Mouse (Mus musculus): ENCODE results near the gene Lgals3bp. TPM values are rescaled to one million over a fixed set of nuclear protein-coding genes. Genes with fewer than 3 reads are reported as not detected.

The Lgals3bp gene
- 68.3 and 74.1 TPM in 2 replicates for polyA plus RNA-seq (2015; fragmentation: Nextera tagmentation; extraction: Ambion mirVana)

- Histone ChIP-seq H3K27me3 (ENCODE audit: insufficient read depth, low read length) (no peaks in the 10 kb centered on the region), H3K27ac (ENCODE audit: low read depth) (peak within 1 kb of the TSS; percentile 93), H3K9ac (replicated peaks) (peak within 1 kb of the TSS; percentile 64), H3K9me3 (ENCODE audit: low read length) (no peaks in the 10 kb centered on the region), H3K4me3 (ENCODE audit: low read depth, low read length) (peak within 1 kb of the TSS; percentile 46), H3K4me1 (ENCODE audit: insufficient read depth) (peaks cover 17% of the 10 kb centered on the region), H3K4me2 (ENCODE audit: low read depth, low read length) (peak within 1 kb of the TSS; percentile 58), H3K36me3 (replicated peaks; ENCODE audit: insufficient read depth, low read length) (peaks cover 18% of the 10 kb centered on the region)
- DNase-seq (peak; percentile 69), ATAC-seq (peak; percentile 94)
- 22% methylated on average over 7 of the region's 7 CpGs for WGBS (ENCODE audit: insufficient replicate concordance)
- TF ChIP-seq EP300 (IDR thresholded peaks at IDR 0.05; ENCODE audit: low read depth) = peak; percentile 56; the same call in 1 of the 2 replicates
- peak; percentile 50 for TF ChIP-seq CTCF (IDR thresholded peaks at IDR 0.05; ENCODE audit: low read depth)
Measured at GRCm38 (mm10) chr11:118401760-118402280, at the start of gene Lgals3bp. Gene Lgals3bp (minus strand): TSS chr11:118402092.

- H3K4me3 ChIP-seq (ENCODE audit: low read depth, low read length) = no peak overlapping the region
- H3K4me1 ChIP-seq (ENCODE audit: insufficient read depth) = no peaks in the 10 kb centered on the region
- DNase-seq (no peak), ATAC-seq (no peak)
- H3K27ac ChIP-seq (ENCODE audit: low read depth) = no peak overlapping the region
- H3K9ac ChIP-seq (replicated peaks) = no peak overlapping the region
- WGBS (ENCODE audit: insufficient replicate concordance) = 75% methylated on average over 6 of the region's 6 CpGs
- no peak overlapping the region for H3K4me2 ChIP-seq (ENCODE audit: low read depth, low read length)
- H3K27me3 ChIP-seq (ENCODE audit: insufficient read depth, low read length) = no peaks in the 10 kb centered on the region
- H3K9me3 ChIP-seq (ENCODE audit: low read length) = no peaks in the 10 kb centered on the region
- no peaks in the 10 kb centered on the region for H3K36me3 ChIP-seq (replicated peaks; ENCODE audit: insufficient read depth, low read length)
- no peak for TF ChIP-seq CTCF (IDR thresholded peaks at IDR 0.05; ENCODE audit: low read depth)
- TF ChIP-seq EP300 (IDR thresholded peaks at IDR 0.05; ENCODE audit: low read depth) = no peak
Measured at GRCm38 (mm10) chr11:118451211-118451610, 49.3 kb upstream of the Lgals3bp start.

GRCm38 (mm10) chr11:118448385-118448784, 46.5 kb upstream of the Lgals3bp start:
- Histone ChIP-seq H3K27me3 (ENCODE audit: insufficient read depth, low read length) (0 out of 2 replicates have a peak, but pooled peaks cover 3% of the 10 kb centered on the region), H3K9ac (replicated peaks) (no peak overlapping the region), H3K4me3 (ENCODE audit: low read depth, low read length) (no peak overlapping the region), H3K36me3 (replicated peaks; ENCODE audit: insufficient read depth, low read length) (no peaks in the 10 kb centered on the region), H3K4me1 (ENCODE audit: insufficient read depth) (no peaks in the 10 kb centered on the region), H3K4me2 (ENCODE audit: low read depth, low read length) (no peak overlapping the region), H3K27ac (ENCODE audit: low read depth) (no peak overlapping the region), H3K9me3 (ENCODE audit: low read length) (no peaks in the 10 kb centered on the region)
- ATAC-seq (no peak), DNase-seq (no peak)
- 79% methylated on average over 8 of the region's 8 CpGs for WGBS (ENCODE audit: insufficient replicate concordance)
- no peak for TF ChIP-seq CTCF (IDR thresholded peaks at IDR 0.05; ENCODE audit: low read depth)
- no peak for TF ChIP-seq EP300 (IDR thresholded peaks at IDR 0.05; ENCODE audit: low read depth)

GRCm38 (mm10) chr11:118447346-118447745, 45.5 kb upstream of the Lgals3bp start:
- Histone ChIP-seq H3K4me3 (ENCODE audit: low read depth, low read length) (no peak overlapping the region), H3K9me3 (ENCODE audit: low read length) (no peaks in the 10 kb centered on the region), H3K4me1 (ENCODE audit: insufficient read depth) (no peaks in the 10 kb centered on the region), H3K9ac (replicated peaks) (no peak overlapping the region), H3K27ac (ENCODE audit: low read depth) (no peak overlapping the region), H3K27me3 (ENCODE audit: insufficient read depth, low read length) (0 out of 2 replicates have a peak, but pooled peaks cover 3% of the 10 kb centered on the region), H3K36me3 (replicated peaks; ENCODE audit: insufficient read depth, low read length) (no peaks in the 10 kb centered on the region), H3K4me2 (ENCODE audit: low read depth, low read length) (no peak overlapping the region)
- ATAC-seq (no peak), DNase-seq (no peak)
- WGBS (ENCODE audit: insufficient replicate concordance) = 58% methylated on average over 4 of the region's 4 CpGs
- TF ChIP-seq EP300 (IDR thresholded peaks at IDR 0.05; ENCODE audit: low read depth) (no peak), CTCF (IDR thresholded peaks at IDR 0.05; ENCODE audit: low read depth) (no peak)

- H3K36me3 ChIP-seq (replicated peaks; ENCODE audit: insufficient read depth, low read length) = no peaks in the 10 kb centered on the region
- no peaks in the 10 kb centered on the region for H3K9me3 ChIP-seq (ENCODE audit: low read length)
- DNase-seq (peak; percentile 78), ATAC-seq (peak; percentile 45; the same call in 1 of the 2 replicates)
- 14% methylated on average over 3 of the region's 3 CpGs for WGBS (ENCODE audit: insufficient replicate concordance)
- no peak overlapping the region for H3K27ac ChIP-seq (ENCODE audit: low read depth)
- peak; percentile 98 for TF ChIP-seq CTCF (IDR thresholded peaks at IDR 0.05; ENCODE audit: low read depth)
- TF ChIP-seq EP300 (IDR thresholded peaks at IDR 0.05; ENCODE audit: low read depth) = no peak
- 0 out of 2 replicates have a peak, but pooled peaks cover 3% of the 10 kb centered on the region for H3K27me3 ChIP-seq (ENCODE audit: insufficient read depth, low read length)
- no peak overlapping the region for H3K4me2 ChIP-seq (ENCODE audit: low read depth, low read length)
- no peaks in the 10 kb centered on the region for H3K4me1 ChIP-seq (ENCODE audit: insufficient read depth)
- no peak overlapping the region for H3K4me3 ChIP-seq (ENCODE audit: low read depth, low read length)
- H3K9ac ChIP-seq (replicated peaks) = no peak overlapping the region
Measured at GRCm38 (mm10) chr11:118445843-118446242, 44.0 kb upstream of the Lgals3bp start.

- Histone ChIP-seq H3K4me1 (ENCODE audit: insufficient read depth) (no peaks in the 10 kb centered on the region), H3K27me3 (ENCODE audit: insufficient read depth, low read length) (0 out of 2 replicates have a peak, but pooled peaks cover 3% of the 10 kb centered on the region), H3K27ac (ENCODE audit: low read depth) (no peak overlapping the region), H3K36me3 (replicated peaks; ENCODE audit: insufficient read depth, low read length) (no peaks in the 10 kb centered on the region), H3K9me3 (ENCODE audit: low read length) (no peaks in the 10 kb centered on the region), H3K9ac (replicated peaks) (no peak overlapping the region), H3K4me3 (ENCODE audit: low read depth, low read length) (no peak overlapping the region), H3K4me2 (ENCODE audit: low read depth, low read length) (no peak overlapping the region)
- 32% methylated on average over 11 of the region's 11 CpGs for WGBS (ENCODE audit: insufficient replicate concordance)
- DNase-seq = peak; percentile 85
- peak; percentile 87 for ATAC-seq
- TF ChIP-seq CTCF (IDR thresholded peaks at IDR 0.05; ENCODE audit: low read depth) (peak; percentile 90), EP300 (IDR thresholded peaks at IDR 0.05; ENCODE audit: low read depth) (no peak)
Measured at GRCm38 (mm10) chr11:118443201-118443970, 41.5 kb upstream of the Lgals3bp start.
